Mouse (Mus musculus) forebrain, embryonic 16.5 days (tissue): ENCODE data around the gene Hoxa4. TPM values are rescaled to one million over a fixed set of nuclear protein-coding genes. Genes with fewer than 3 reads are reported as not detected.

ENCODE experiments used
- ATAC-seq: fragments of 200-750 bp; cut with Nextera tagmentation; 2 replicates; pipeline ENCODE4 v1.8.0; 2017; ENCODE audit warnings: mild to moderate bottlenecking, moderate library complexity
- H3K27ac ChIP-seq: fragments of 300-500 bp; sonication (generic); 2 replicates; pipeline ENCODE4 v1.5.1; 2014; ENCODE audit warnings: low read length, control low read depth
- H3K27me3 ChIP-seq: fragments of 300-500 bp; sonication (generic); replicated peaks from 2 replicates; pipeline ENCODE4 v1.6.1; 2014; ENCODE audit warnings: low read length; ENCODE audit not compliant: control insufficient read depth, insufficient read depth
- H3K36me3 ChIP-seq: fragments of 300-500 bp; sonication (generic); 2 replicates; pipeline ENCODE4 v1.6.1; 2014; ENCODE audit not compliant: control insufficient read depth, insufficient read depth
- H3K4me1 ChIP-seq: fragments of 300-500 bp; sonication (generic); replicated peaks from 2 replicates; pipeline ENCODE4 v1.6.1; 2014; ENCODE audit warnings: low read length; ENCODE audit not compliant: control insufficient read depth, insufficient read depth
- H3K4me2 ChIP-seq: fragments of 300-500 bp; sonication (generic); 2 replicates; pipeline ENCODE4 v1.6.1; 2014; ENCODE audit warnings: mild to moderate bottlenecking, low read length, control low read depth
- H3K4me3 ChIP-seq: fragments of 300-500 bp; sonication (generic); replicated peaks from 2 replicates; pipeline ENCODE4 v1.5.1; 2014; ENCODE audit warnings: mild to moderate bottlenecking, low read length, control low read depth
- H3K9ac ChIP-seq: fragments of 300-500 bp; sonication (generic); replicated peaks from 2 replicates; pipeline ENCODE4 v1.6.1; 2014; ENCODE audit warnings: low read depth, low read length, control low read depth
- H3K9me3 ChIP-seq: fragments of 300-500 bp; sonication (generic); 2 replicates; pipeline ENCODE4 v1.6.1; 2016; ENCODE audit warnings: low read length; ENCODE audit not compliant: control insufficient read depth
- whole genome bisulfite sequencing: fragments of 180-500 bp; shearing (Covaris S2); extraction: QIAGEN DNeasy Blood & Tissue Kit; methylation state at CpG from one replicate; pipeline ENCODE4 v1.1.7; 2014; 5-methylcytosine and 5-hydroxymethylcytosine counted together
- polyA plus RNA-seq: library from polyadenylated mRNA; unstranded; fragments of >200 nt; fragmentation: Nextera tagmentation; extraction: Ambion mirVana; gene quantifications from 2 replicates; pipeline ENCODE4 v1.2.1, GENCODE M21; 2015

The Hoxa4 gene
- polyA plus RNA-seq, 1 experiment from 2014 or later, result not detected

- 2% methylated on average over 10 of the region's 10 CpGs for WGBS
- no peak overlapping the region for H3K27ac ChIP-seq
- peaks cover 5% of the 10 kb centered on the region for H3K4me1 ChIP-seq
- H3K36me3 ChIP-seq, result no peaks in the 10 kb centered on the region
- H3K4me2 ChIP-seq, result no peak overlapping the region
- H3K27me3 ChIP-seq, result peaks cover 94% of the 10 kb centered on the region
- no peak for ATAC-seq
- no peaks in the 10 kb centered on the region for H3K9me3 ChIP-seq
- H3K4me3 ChIP-seq, result no peak overlapping the region
- no peak overlapping the region for H3K9ac ChIP-seq
Observed at GRCm38 (mm10) chr6:52194690-52195089, 3.1 kb upstream of the Hoxa4 start.

DNA sequence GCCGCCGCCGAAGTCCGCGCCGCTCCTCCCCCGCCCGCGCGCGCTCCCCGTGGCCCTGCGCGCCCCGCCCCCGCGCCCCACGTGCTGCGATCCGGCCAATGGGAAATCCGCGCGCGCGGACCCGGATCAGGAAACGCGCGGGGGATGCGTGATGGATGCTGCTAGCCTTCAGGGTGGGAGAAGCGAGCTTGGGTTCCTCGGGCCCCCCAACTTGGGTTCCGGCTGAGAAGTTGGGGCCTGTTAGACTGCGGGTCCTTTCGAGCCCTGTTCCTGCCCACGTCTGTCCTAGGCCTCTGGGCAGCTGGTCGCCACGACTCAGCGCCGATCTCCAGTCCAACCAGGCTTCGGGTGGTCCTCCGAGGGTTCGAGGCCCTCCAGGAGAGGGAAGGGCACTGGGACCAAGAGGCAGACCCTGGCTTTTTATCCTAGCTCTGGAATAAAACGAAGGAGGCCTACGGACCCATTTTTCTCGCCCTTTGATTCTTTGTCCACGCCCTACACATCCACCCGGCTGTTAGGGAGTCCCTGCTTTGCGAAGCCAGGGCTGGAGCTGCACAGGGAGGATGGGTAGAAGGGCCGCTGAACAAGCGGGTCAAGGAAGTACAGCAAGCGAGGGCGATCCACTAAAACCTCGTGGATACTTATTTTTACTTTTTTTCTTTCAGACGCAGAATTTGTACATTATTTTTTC is 452 bp upstream of the Hoxa4 start:
- Histone ChIP-seq H3K4me2 (peak overlapping the region; percentile 54), H3K36me3 (no peaks in the 10 kb centered on the region), H3K9me3 (no peaks in the 10 kb centered on the region), H3K4me1 (peaks cover 5% of the 10 kb centered on the region), H3K27me3 (peaks cover 94% of the 10 kb centered on the region), H3K4me3 (peak overlapping the region; percentile 35), H3K9ac (no peak overlapping the region), H3K27ac (no peak overlapping the region)
- WGBS, result 1% methylated on average over 40 of the region's 55 CpGs
- no peak for ATAC-seq

- ATAC-seq, result no peak
- Histone ChIP-seq H3K36me3 (no peaks in the 10 kb centered on the region), H3K9ac (no peak overlapping the region), H3K9me3 (no peaks in the 10 kb centered on the region; the same call in 1 of the 2 replicates), H3K4me3 (no peak overlapping the region), H3K27me3 (peaks cover 95% of the 10 kb centered on the region), H3K27ac (no peak overlapping the region), H3K4me1 (peaks cover 5% of the 10 kb centered on the region), H3K4me2 (no peak overlapping the region)
- 2% methylated on average over 23 of the region's 23 CpGs for WGBS
Observed at GRCm38 (mm10) chr6:52190410-52190809, 1.1 kb downstream of the Hoxa4 start.

DNA sequence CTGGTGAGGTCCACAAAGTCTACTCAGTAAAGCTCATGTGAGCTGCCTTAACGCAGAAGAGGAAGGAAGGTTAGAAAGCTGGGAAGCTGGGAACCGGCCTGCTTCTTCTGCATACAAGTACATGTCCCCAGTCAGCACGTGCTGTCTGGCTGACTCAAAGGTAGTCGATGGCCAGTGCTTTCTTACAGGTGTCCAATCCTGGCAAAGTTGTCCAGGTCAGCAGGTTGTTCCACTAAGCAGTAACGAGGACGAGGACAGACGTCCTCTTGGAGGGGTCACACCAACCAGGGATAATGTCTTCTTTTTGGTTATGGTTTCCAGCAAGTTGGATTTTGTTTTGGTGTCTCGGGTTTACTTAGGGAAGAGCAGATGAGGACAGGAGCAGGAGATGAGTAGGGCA is 1.6 kb downstream of the Hoxa4 start:
- no peak for ATAC-seq
- peaks cover 5% of the 10 kb centered on the region for H3K4me1 ChIP-seq
- H3K36me3 ChIP-seq, result no peaks in the 10 kb centered on the region
- H3K4me3 ChIP-seq, result no peak overlapping the region
- no peak overlapping the region for H3K27ac ChIP-seq
- H3K9me3 ChIP-seq, result no peaks in the 10 kb centered on the region; the same call in 1 of the 2 replicates
- H3K27me3 ChIP-seq, result peaks cover 95% of the 10 kb centered on the region
- H3K4me2 ChIP-seq, result no peak overlapping the region
- H3K9ac ChIP-seq, result no peak overlapping the region
- 4% methylated on average over 8 of the region's 8 CpGs for WGBS

GRCm38 (mm10) chr6:52189172-52189591 is 2.4 kb downstream of the Hoxa4 start:
- no peak overlapping the region for H3K9ac ChIP-seq
- no peak for ATAC-seq
- no peak overlapping the region for H3K4me2 ChIP-seq
- no peaks in the 10 kb centered on the region; the same call in 1 of the 2 replicates for H3K9me3 ChIP-seq
- H3K36me3 ChIP-seq, result no peaks in the 10 kb centered on the region
- H3K4me1 ChIP-seq, result peaks cover 5% of the 10 kb centered on the region
- H3K4me3 ChIP-seq, result no peak overlapping the region
- 10% methylated on average over 5 of the region's 5 CpGs for WGBS
- peaks cover 95% of the 10 kb centered on the region for H3K27me3 ChIP-seq
- H3K27ac ChIP-seq, result no peak overlapping the region

GRCm38 (mm10) chr6:52186500-52186899 is 5.1 kb downstream of the Hoxa4 start:
- ATAC-seq, result no peak
- Histone ChIP-seq H3K9me3 (no peaks in the 10 kb centered on the region; the same call in 1 of the 2 replicates), H3K4me1 (no peaks in the 10 kb centered on the region; the same call in none of the 2 replicates), H3K4me2 (no peak overlapping the region), H3K27me3 (peaks cover 98% of the 10 kb centered on the region), H3K4me3 (no peak overlapping the region), H3K36me3 (no peaks in the 10 kb centered on the region), H3K27ac (no peak overlapping the region), H3K9ac (no peak overlapping the region)
- 11% methylated on average over 1 of the region's 1 CpGs for WGBS

- 5% methylated on average over 3 of the region's 3 CpGs for WGBS
- H3K9me3 ChIP-seq, result no peaks in the 10 kb centered on the region; the same call in 1 of the 2 replicates
- H3K4me3 ChIP-seq, result no peak overlapping the region
- no peaks in the 10 kb centered on the region for H3K36me3 ChIP-seq
- H3K4me1 ChIP-seq, result no peaks in the 10 kb centered on the region; the same call in 1 of the 2 replicates
- no peak overlapping the region for H3K9ac ChIP-seq
- H3K4me2 ChIP-seq, result no peak overlapping the region
- peaks cover 98% of the 10 kb centered on the region for H3K27me3 ChIP-seq
- H3K27ac ChIP-seq, result no peak overlapping the region
- ATAC-seq, result no peak
Observed at GRCm38 (mm10) chr6:52185834-52186233, 5.7 kb downstream of the Hoxa4 start.

GRCm38 (mm10) chr6:52185222-52185621 is 6.3 kb downstream of the Hoxa4 start:
- Histone ChIP-seq H3K4me2 (no peak overlapping the region), H3K27me3 (peaks cover 98% of the 10 kb centered on the region), H3K36me3 (no peaks in the 10 kb centered on the region), H3K4me3 (no peak overlapping the region), H3K27ac (no peak overlapping the region), H3K9ac (no peak overlapping the region), H3K9me3 (no peaks in the 10 kb centered on the region; the same call in 1 of the 2 replicates), H3K4me1 (no peaks in the 10 kb centered on the region)
- ATAC-seq, result no peak
- WGBS, result under 1% methylated on average over 19 of the region's 19 CpGs

DNA sequence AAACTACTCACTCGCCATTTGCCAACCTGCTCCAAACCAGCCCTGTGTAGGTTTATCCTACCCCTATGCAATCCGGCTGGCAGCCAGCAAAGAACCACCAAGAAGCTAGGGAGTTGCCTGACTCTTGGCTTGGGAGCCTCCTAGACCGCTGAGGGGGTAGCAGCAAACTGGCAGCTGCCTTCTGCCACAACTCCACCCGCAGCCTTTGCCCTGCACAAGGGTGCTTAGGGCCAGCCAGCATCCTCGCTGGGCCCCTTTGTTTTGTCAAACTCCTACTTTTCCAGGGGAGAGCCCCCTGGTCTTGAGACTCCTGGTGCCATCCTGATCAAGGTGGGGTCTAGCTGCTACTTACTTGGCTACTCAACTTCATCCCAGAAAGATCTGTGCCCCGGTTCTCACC is 6.9 kb downstream of the Hoxa4 start:
- 1% methylated on average over 6 of the region's 6 CpGs for WGBS

More for the DNA sequence above, 6.9 kb downstream of the Hoxa4 start:
- Histone ChIP-seq H3K27ac (no peak overlapping the region), H3K4me3 (no peak overlapping the region), H3K9me3 (no peaks in the 10 kb centered on the region; the same call in 1 of the 2 replicates), H3K9ac (no peak overlapping the region), H3K27me3 (peaks cover 98% of the 10 kb centered on the region), H3K36me3 (no peaks in the 10 kb centered on the region), H3K4me2 (no peak overlapping the region), H3K4me1 (no peaks in the 10 kb centered on the region)
- ATAC-seq, result no peak
